Mouse (Mus musculus) limb, embryonic 13.5 days (tissue): ENCODE measurements at regions not wholly inside any gene's neighbourhood (a gene's known extent, or its start where the extent isn't known, plus 50 kb on each side); places are given as distances from the start of the nearest gene placed in this dataset.

Experiments
- ATAC-seq: fragments of 200-750 bp; cut with Nextera tagmentation; 2 replicates; pipeline ENCODE4 v1.8.0; 2017; ENCODE audit warnings: low read depth, moderate number of reproducible peaks, moderate TSS enrichment; ENCODE audit not compliant: low FRiP score
- H3K27ac ChIP-seq: fragments of 300-500 bp; sonication (generic); 2 replicates; pipeline ENCODE4 v1.5.1; 2015; ENCODE audit warnings: inconsistent platforms, mild to moderate bottlenecking, moderate library complexity
- H3K27me3 ChIP-seq: fragments of 300-500 bp; sonication (generic); 2 replicates; pipeline ENCODE4 v1.6.1; 2015; ENCODE audit warnings: mild to moderate bottlenecking, inconsistent platforms
- H3K36me3 ChIP-seq: fragments of 300-500 bp; sonication (generic); 2 replicates; pipeline ENCODE4 v1.6.1; 2015; ENCODE audit warnings: inconsistent platforms, mild to moderate bottlenecking, moderate library complexity
- H3K4me1 ChIP-seq: fragments of 300-500 bp; sonication (generic); 2 replicates; pipeline ENCODE4 v1.6.1; 2015; ENCODE audit warnings: inconsistent platforms
- H3K4me2 ChIP-seq: fragments of 300-500 bp; sonication (generic); replicated peaks from 2 replicates; pipeline ENCODE4 v1.6.1; 2015; ENCODE audit warnings: inconsistent platforms, mild to moderate bottlenecking, moderate library complexity
- H3K4me3 ChIP-seq: fragments of 300-500 bp; sonication (generic); 2 replicates; pipeline ENCODE4 v1.5.1; 2015; ENCODE audit warnings: moderate library complexity, mild to moderate bottlenecking, inconsistent platforms
- H3K9ac ChIP-seq: fragments of 300-500 bp; sonication (generic); 2 replicates; pipeline ENCODE4 v1.6.1; 2015; ENCODE audit warnings: mild to moderate bottlenecking, inconsistent platforms
- H3K9me3 ChIP-seq: fragments of 300-500 bp; sonication (generic); 2 replicates; pipeline ENCODE4 v1.6.1; 2016; ENCODE audit warnings: inconsistent platforms
- WGBS: fragments of 180-500 bp; shearing (Covaris S2); methylation state at CpG from one replicate; pipeline ENCODE4 v1.1.7; 2015; 5-methylcytosine and 5-hydroxymethylcytosine counted together

- no peak overlapping the region for H3K27ac ChIP-seq
- H3K4me3 ChIP-seq, result no peak overlapping the region
- H3K9me3 ChIP-seq, result no peaks in the 10 kb centered on the region
- H3K27me3 ChIP-seq, result no peaks in the 10 kb centered on the region
- no peak for ATAC-seq
- no peaks in the 10 kb centered on the region for H3K36me3 ChIP-seq
- 67% methylated on average over 1 of the region's 1 CpGs for WGBS
- no peak overlapping the region for H3K9ac ChIP-seq
- no peak overlapping the region for H3K4me2 ChIP-seq
- H3K4me1 ChIP-seq, result peaks cover 10% of the 10 kb centered on the region; the same call in 1 of the 2 replicates
Observed at GRCm38 (mm10) chr6:140342881-140343280, 81.0 kb upstream of the Plekha5 start.

GRCm38 (mm10) chr6:140339731-140340130 is 84.1 kb upstream of the Plekha5 start:
- peaks cover 30% of the 10 kb centered on the region for H3K4me1 ChIP-seq
- ATAC-seq, result no peak
- H3K4me3 ChIP-seq, result no peak overlapping the region
- no peak overlapping the region for H3K4me2 ChIP-seq
- no peaks in the 10 kb centered on the region for H3K36me3 ChIP-seq
- no peaks in the 10 kb centered on the region for H3K27me3 ChIP-seq
- H3K9ac ChIP-seq, result no peak overlapping the region
- WGBS, result 73% methylated on average over 13 of the region's 13 CpGs
- no peaks in the 10 kb centered on the region for H3K9me3 ChIP-seq
- H3K27ac ChIP-seq, result no peak overlapping the region

- no peaks in the 10 kb centered on the region for H3K9me3 ChIP-seq
- H3K4me3 ChIP-seq, result no peak overlapping the region
- H3K4me2 ChIP-seq, result peak overlapping the region; percentile 34
- peak overlapping the region; percentile 44; the same call in 1 of the 2 replicates for H3K27ac ChIP-seq
- H3K36me3 ChIP-seq, result no peaks in the 10 kb centered on the region
- no peaks in the 10 kb centered on the region for H3K27me3 ChIP-seq
- no peak overlapping the region for H3K9ac ChIP-seq
- H3K4me1 ChIP-seq, result peaks cover 30% of the 10 kb centered on the region
- WGBS, result 50% methylated on average over 19 of the region's 19 CpGs
- ATAC-seq, result no peak
Observed at GRCm38 (mm10) chr6:140337897-140338749, 85.7 kb upstream of the Plekha5 start.

GRCm38 (mm10) chr6:140337083-140337491 is 86.8 kb upstream of the Plekha5 start:
- H3K36me3 ChIP-seq, result no peaks in the 10 kb centered on the region
- no peak overlapping the region for H3K4me3 ChIP-seq
- peak overlapping the region; percentile 34 for H3K4me2 ChIP-seq
- 17% methylated on average over 2 of the region's 3 CpGs for WGBS
- ATAC-seq, result peak; percentile 70; the same call in 1 of the 2 replicates
- H3K27me3 ChIP-seq, result no peaks in the 10 kb centered on the region
- no peak overlapping the region for H3K9ac ChIP-seq
- no peaks in the 10 kb centered on the region for H3K9me3 ChIP-seq
- H3K27ac ChIP-seq, result peak overlapping the region; percentile 56
- peaks cover 30% of the 10 kb centered on the region for H3K4me1 ChIP-seq

- H3K27ac ChIP-seq, result peak overlapping the region; percentile 56
- peaks cover 25% of the 10 kb centered on the region for H3K4me1 ChIP-seq
- peak overlapping the region; percentile 44 for H3K4me2 ChIP-seq
- peak; percentile 42; the same call in 1 of the 2 replicates for ATAC-seq
- no peaks in the 10 kb centered on the region for H3K36me3 ChIP-seq
- H3K27me3 ChIP-seq, result no peaks in the 10 kb centered on the region
- 7% methylated on average over 13 of the region's 13 CpGs for WGBS
- no peak overlapping the region for H3K4me3 ChIP-seq
- no peak overlapping the region for H3K9ac ChIP-seq
- no peaks in the 10 kb centered on the region for H3K9me3 ChIP-seq
Observed at GRCm38 (mm10) chr6:140336414-140336941, 87.4 kb upstream of the Plekha5 start.

- Histone ChIP-seq H3K9me3 (no peaks in the 10 kb centered on the region; the same call in 1 of the 2 replicates), H3K27me3 (no peaks in the 10 kb centered on the region), H3K4me3 (no peak overlapping the region), H3K9ac (no peak overlapping the region), H3K27ac (no peak overlapping the region), H3K4me1 (peaks cover 24% of the 10 kb centered on the region), H3K4me2 (no peak overlapping the region), H3K36me3 (no peaks in the 10 kb centered on the region)
- WGBS, result 20% methylated on average over 3 of the region's 3 CpGs
- no peak for ATAC-seq
Observed at GRCm38 (mm10) chr6:140333397-140333796, 90.5 kb upstream of the Plekha5 start.

- Histone ChIP-seq H3K36me3 (no peaks in the 10 kb centered on the region), H3K4me3 (no peak overlapping the region), H3K27me3 (no peaks in the 10 kb centered on the region), H3K9me3 (no peaks in the 10 kb centered on the region), H3K4me2 (no peak overlapping the region), H3K4me1 (0 out of 2 replicates have a peak, but pooled peaks cover 5% of the 10 kb centered on the region), H3K27ac (no peak overlapping the region), H3K9ac (no peak overlapping the region)
- no peak for ATAC-seq
- 95% methylated on average over 11 of the region's 11 CpGs for WGBS
Observed at GRCm38 (mm10) chr6:140308641-140309040, 115.2 kb upstream of the Plekha5 start.

GRCm38 (mm10) chr6:140306811-140307558 is 116.9 kb upstream of the Plekha5 start:
- Histone ChIP-seq H3K27me3 (no peaks in the 10 kb centered on the region), H3K4me2 (no peak overlapping the region), H3K4me3 (no peak overlapping the region), H3K9ac (no peak overlapping the region), H3K9me3 (no peaks in the 10 kb centered on the region), H3K27ac (no peak overlapping the region), H3K4me1 (0 out of 2 replicates have a peak, but pooled peaks cover 5% of the 10 kb centered on the region), H3K36me3 (no peaks in the 10 kb centered on the region)
- ATAC-seq, result no peak
- WGBS, result 78% methylated on average over 6 of the region's 6 CpGs

GRCm38 (mm10) chr6:140304105-140304504 is 119.7 kb upstream of the Plekha5 start:
- no peak overlapping the region for H3K4me3 ChIP-seq
- no peak overlapping the region for H3K27ac ChIP-seq
- ATAC-seq, result 0 out of 2 replicates have a peak, but pooled peaks have one; percentile 32
- H3K4me2 ChIP-seq, result no peak overlapping the region
- no peak overlapping the region for H3K9ac ChIP-seq
- WGBS, result 38% methylated on average over 5 of the region's 5 CpGs
- 0 out of 2 replicates have a peak, but pooled peaks cover 9% of the 10 kb centered on the region for H3K4me1 ChIP-seq
- H3K9me3 ChIP-seq, result no peaks in the 10 kb centered on the region
- no peaks in the 10 kb centered on the region for H3K36me3 ChIP-seq
- H3K27me3 ChIP-seq, result no peaks in the 10 kb centered on the region

GRCm38 (mm10) chr6:140300470-140301145 is 123.2 kb upstream of the Plekha5 start:
- WGBS, result 59% methylated on average over 7 of the region's 7 CpGs
- Histone ChIP-seq H3K27ac (no peak overlapping the region), H3K4me3 (no peak overlapping the region), H3K9me3 (no peaks in the 10 kb centered on the region), H3K4me1 (peaks cover 20% of the 10 kb centered on the region), H3K4me2 (no peak overlapping the region), H3K36me3 (no peaks in the 10 kb centered on the region), H3K27me3 (no peaks in the 10 kb centered on the region), H3K9ac (no peak overlapping the region)
- no peak for ATAC-seq

GRCm38 (mm10) chr6:140299653-140300052 is 124.2 kb upstream of the Plekha5 start:
- Histone ChIP-seq H3K4me1 (peaks cover 20% of the 10 kb centered on the region), H3K27ac (no peak overlapping the region), H3K36me3 (no peaks in the 10 kb centered on the region), H3K4me2 (no peak overlapping the region), H3K9me3 (no peaks in the 10 kb centered on the region), H3K4me3 (no peak overlapping the region), H3K27me3 (no peaks in the 10 kb centered on the region), H3K9ac (no peak overlapping the region)
- no peak for ATAC-seq
- 43% methylated on average over 7 of the region's 7 CpGs for WGBS
